Mouse (Mus musculus): ENCODE results near the gene C1qtnf7.

GRCm38 (mm10) chr5:43541492-43541891, 26.2 kb downstream of the C1qtnf7 start:
- TF ChIP-seq CTCF (IDR thresholded peaks at IDR 0.05; ENCODE audit: low read depth): no peak
- TF ChIP-seq EP300 (IDR thresholded peaks at IDR 0.05; ENCODE audit: low read depth): no peak
